ENCODE assay signal across 26 mouse cellular contexts in genomic region chr2:104449191-104449590, GRCm38 (mm10). TPM values are rescaled to one million over a fixed set of nuclear protein-coding genes. Genes with fewer than 3 reads are reported as not detected.
DNase-seq lines count a peak whose midpoint lies in the region; ATAC-seq and TF ChIP-seq lines count a peak whose summit lies in the region.
"Had no signal": no experiment of that assay in that cellular context is flagged by ENCODE, and none has a peak within 500 bp of the region (broad histone marks: within the 10 kb centered on the region; RNA-seq: fewer than 3 reads in every experiment).

No protein-coding gene starts in this region.

- WGBS in lung, postnatal 0 days, result 71% methylated on average over 1 of the region's 1 CpGs
- 82% methylated on average over 1 of the region's 1 CpGs for WGBS in intestine, embryonic 15.5 days

- H3K9me3 ChIP-seq in lung, postnatal 0 days (ENCODE audit: low read length), result no peaks in the 10 kb centered on the region
- no peaks in the 10 kb centered on the region for H3K9me3 ChIP-seq in intestine, embryonic 15.5 days
- H3K9me3 ChIP-seq: forebrain, embryonic 12.5 days; G1E; hindbrain, embryonic 12.5 days; limb, embryonic 13.5 days; liver, embryonic 12.5 days; megakaryocyte, embryonic 14.5 days; midbrain, embryonic 13.5 days had no signal

- peaks cover 9% of the 10 kb centered on the region for H3K4me1 ChIP-seq in lung, postnatal 0 days (ENCODE audit: insufficient read depth, low read depth, low read length)
- H3K4me1 ChIP-seq in embryonic fibroblast, embryonic 13.5 days (ENCODE audit: control insufficient read depth, insufficient read depth, low read length), result peaks cover 17% of the 10 kb centered on the region
- peaks cover 3% of the 10 kb centered on the region; the same call in 1 of the 2 replicates for H3K4me1 ChIP-seq in intestine, embryonic 15.5 days (replicated peaks)
- H3K4me1 ChIP-seq: forebrain, embryonic 12.5 days; hindbrain, embryonic 12.5 days; limb, embryonic 13.5 days; midbrain, embryonic 13.5 days had no signal

- H3K4me3 ChIP-seq in lung, postnatal 0 days (ENCODE audit: low read depth, low read length), result no peak overlapping the region
- no peak overlapping the region for H3K4me3 ChIP-seq in embryonic fibroblast, embryonic 13.5 days (ENCODE audit: insufficient read depth, low read length)
- H3K4me3 ChIP-seq in intestine, embryonic 15.5 days (replicated peaks), result no peak overlapping the region
- H3K4me3 ChIP-seq: forebrain, embryonic 12.5 days; hindbrain, embryonic 12.5 days; limb, embryonic 13.5 days; liver, embryonic 12.5 days; megakaryocyte, embryonic 14.5 days; midbrain, embryonic 13.5 days had no signal

- no peaks in the 10 kb centered on the region for H3K27me3 ChIP-seq in lung, postnatal 0 days (replicated peaks; ENCODE audit: insufficient read depth, low read length)
- no peaks in the 10 kb centered on the region for H3K27me3 ChIP-seq in intestine, embryonic 15.5 days (replicated peaks)
- H3K27me3 ChIP-seq: CH12.LX; forebrain, embryonic 12.5 days; hindbrain, embryonic 12.5 days; limb, embryonic 13.5 days; liver, embryonic 12.5 days; megakaryocyte, embryonic 14.5 days; midbrain, embryonic 13.5 days had no signal

- H3K9ac ChIP-seq in lung, postnatal 0 days (replicated peaks; ENCODE audit: low read depth), result no peak overlapping the region
- no peak overlapping the region for H3K9ac ChIP-seq in intestine, embryonic 15.5 days
- H3K9ac ChIP-seq: forebrain, embryonic 12.5 days; hindbrain, embryonic 12.5 days; limb, embryonic 13.5 days; liver, embryonic 12.5 days; midbrain, embryonic 13.5 days had no signal

- H3K4me2 ChIP-seq in lung, postnatal 0 days (replicated peaks; ENCODE audit: low read depth, low read length), result no peak overlapping the region
- H3K4me2 ChIP-seq in intestine, embryonic 15.5 days (replicated peaks), result no peak overlapping the region
- H3K4me2 ChIP-seq: forebrain, embryonic 12.5 days; hindbrain, embryonic 12.5 days; limb, embryonic 13.5 days; liver, embryonic 12.5 days; midbrain, embryonic 13.5 days had no signal

- DNase-seq in heart, adult 8-10 months (ENCODE audit: low spot score), result peak; percentile 49
- DNase-seq in heart, postnatal 36 days, result no peak
- no peak for DNase-seq in lung, postnatal 0 days (ENCODE audit: low spot score)
- no peak for DNase-seq in lung, postnatal 10 days
- DNase-seq in B cell, adult 2 months, result no peak
- DNase-seq: adrenal gland, postnatal 10 days; cerebellum, adult 18-20 months; cerebellum, postnatal 14 days; kidney, adult 11 months; kidney, postnatal 4 days; lung, adult 2 months; thymus, adult 2 months; thymus, postnatal 4 days had no signal

- intact Hi-C loops in heart, postnatal 36 days (cut with DNase I), result loop anchor here (10.0 kb wide), 1 partner anchor 206 kb away; no protein-coding TSS in a partner anchor

- no peaks in the 10 kb centered on the region for H3K36me3 ChIP-seq in lung, postnatal 0 days (ENCODE audit: insufficient read depth, low read length)
- H3K36me3 ChIP-seq in intestine, embryonic 15.5 days, result no peaks in the 10 kb centered on the region
- H3K36me3 ChIP-seq: forebrain, embryonic 12.5 days; hindbrain, embryonic 12.5 days; limb, embryonic 13.5 days; midbrain, embryonic 13.5 days had no signal

- ATAC-seq in lung, postnatal 0 days, result no peak
- no peak for ATAC-seq in intestine, embryonic 15.5 days
- ATAC-seq: liver, embryonic 12.5 days; midbrain, embryonic 13.5 days had no signal

- peak; percentile 54 for TF ChIP-seq EP300 in lung, postnatal 0 days (IDR thresholded peaks at IDR 0.05)

- no peak overlapping the region for H3K27ac ChIP-seq in lung, postnatal 0 days (ENCODE audit: low read length)
- H3K27ac ChIP-seq in embryonic fibroblast, embryonic 13.5 days (ENCODE audit: insufficient read depth, low read length), result peak overlapping the region; percentile 51
- no peak overlapping the region for H3K27ac ChIP-seq in intestine, embryonic 15.5 days
- H3K27ac ChIP-seq: forebrain, embryonic 12.5 days; hindbrain, embryonic 12.5 days; limb, embryonic 13.5 days; liver, embryonic 12.5 days; midbrain, embryonic 13.5 days; stomach, postnatal 0 days had no signal

- TF ChIP-seq CTCF in lung, postnatal 0 days (IDR thresholded peaks at IDR 0.05), result no peak
- TF ChIP-seq CTCF in embryonic fibroblast, embryonic 13.5 days (IDR thresholded peaks at IDR 0.05; ENCODE audit: borderline replicate concordance, insufficient read depth, low read length), result no peak

- TF ChIP-seq POLR2A in embryonic fibroblast, embryonic 13.5 days (IDR thresholded peaks at IDR 0.05; ENCODE audit: low read depth, low read length), result no peak

RNA-seq across cellular contexts. Expression of gene D430041D05Rik, which starts 38.4 kb away (rescaled TPM):
- total RNA-seq in heart, adult 8-10 months (2022), result under 1 TPM; 0.03 to 0.06 (median 0.06) TPM
- total RNA-seq in heart, postnatal 36 days (2021), result under 1 TPM in 1 of 2 experiments, not detected in 1; 0.03 TPM
- 0.69 and 0.79 TPM in 2 replicates for polyA plus RNA-seq in lung, postnatal 0 days (2015; fragmentation: Nextera tagmentation; extraction: Ambion mirVana)
- not detected in 2 replicates for polyA plus RNA-seq in embryonic fibroblast, embryonic 13.5 days (2011; ENCODE audit: insufficient read length, low read depth, missing spikeins)
- polyA plus RNA-seq in intestine, embryonic 15.5 days (2015; fragmentation: Nextera tagmentation; extraction: Ambion mirVana), result 0.13 and 0.25 TPM in 2 replicates
- total RNA-seq: CH12.LX; granulocyte monocyte progenitor cell, adult 5-6 weeks; monocyte, adult 5-6 weeks had no signal

RNA-seq across cellular contexts. Expression of gene Hipk3, which starts 45.1 kb away (rescaled TPM):
- total RNA-seq in heart, adult 8-10 months (2022), result 100 to 1,000 TPM; 217 to 250 (median 233) TPM
- total RNA-seq in heart, postnatal 36 days (2021), result 100 to 1,000 TPM; 209 to 219 TPM
- polyA plus RNA-seq in lung, postnatal 0 days (2015; fragmentation: Nextera tagmentation; extraction: Ambion mirVana), result 17.5 and 18.4 TPM in 2 replicates
- polyA plus RNA-seq in embryonic fibroblast, embryonic 13.5 days (2011; ENCODE audit: insufficient read length, low read depth, missing spikeins), result 65.7 and 66.5 TPM in 2 replicates
- 12.7 and 13.7 TPM in 2 replicates for polyA plus RNA-seq in intestine, embryonic 15.5 days (2015; fragmentation: Nextera tagmentation; extraction: Ambion mirVana)
